Mouse (Mus musculus) E14TG2a.4 (cell line): ENCODE results near the gene Notch4.

ENCODE experiments used
- CTCF ChIP-seq: conservative IDR thresholded peaks from 2 replicates; pipeline ENCODE4 v1.5.1; 2014; ENCODE audit warnings: low read length
- NANOG ChIP-seq: IDR thresholded peaks from 2 replicates; pipeline ENCODE4 v1.6.1; 2014; ENCODE audit warnings: borderline replicate concordance, low read length, mixed read lengths

GRCm38 (mm10) chr17:34627943-34628643 lies 64.0 kb downstream of the Notch4 start, which contains the start of gene Ppt2:
- TF ChIP-seq CTCF: no peak
- TF ChIP-seq NANOG: no peak
